Mouse (Mus musculus) intestine, embryonic 15.5 days (tissue): ENCODE measurements around the gene Wars. TPM values are rescaled to one million over a fixed set of nuclear protein-coding genes. Genes with fewer than 3 reads are reported as not detected.

ENCODE experiments used
- ATAC-seq: fragments of 200-750 bp; cut with Nextera tagmentation; 2 replicates; pipeline ENCODE4 v1.8.0; 2017; ENCODE audit warnings: moderate TSS enrichment, moderate library complexity
- H3K27ac ChIP-seq: fragments of 300-500 bp; sonication (generic); 2 replicates; pipeline ENCODE4 v1.5.1; 2015; ENCODE audit warnings: mild to moderate bottlenecking, inconsistent platforms
- H3K27me3 ChIP-seq: fragments of 300-500 bp; sonication (generic); replicated peaks from 2 replicates; pipeline ENCODE4 v1.6.1; 2015; ENCODE audit warnings: inconsistent platforms
- H3K36me3 ChIP-seq: fragments of 300-500 bp; sonication (generic); 2 replicates; pipeline ENCODE4 v1.6.1; 2015; ENCODE audit warnings: inconsistent platforms
- H3K4me1 ChIP-seq: fragments of 300-500 bp; sonication (generic); replicated peaks from 2 replicates; pipeline ENCODE4 v1.6.1; 2015; ENCODE audit warnings: inconsistent platforms
- H3K4me2 ChIP-seq: fragments of 300-500 bp; sonication (generic); replicated peaks from 2 replicates; pipeline ENCODE4 v1.6.1; 2015; ENCODE audit warnings: mild to moderate bottlenecking, inconsistent platforms
- H3K4me3 ChIP-seq: fragments of 300-500 bp; sonication (generic); replicated peaks from 2 replicates; pipeline ENCODE4 v1.5.1; 2015; ENCODE audit warnings: inconsistent platforms
- H3K9ac ChIP-seq: fragments of 300-500 bp; sonication (generic); 2 replicates; pipeline ENCODE4 v1.6.1; 2015; ENCODE audit warnings: inconsistent platforms
- H3K9me3 ChIP-seq: fragments of 300-500 bp; sonication (generic); 2 replicates; pipeline ENCODE4 v1.6.1; 2016; ENCODE audit warnings: inconsistent platforms
- WGBS: fragments of 180-500 bp; shearing (Covaris S2); methylation state at CpG from one replicate; pipeline ENCODE4 v1.1.7; 2015; 5-methylcytosine and 5-hydroxymethylcytosine counted together
- polyA plus RNA-seq: library from polyadenylated mRNA; unstranded; fragments of >200 nt; fragmentation: Nextera tagmentation; extraction: Ambion mirVana; gene quantifications from 2 replicates; pipeline ENCODE4 v1.2.1, GENCODE M21; 2015

The Wars gene
- polyA plus RNA-seq, 1 experiment from 2014 or later, result 81.9 TPM

- 0 out of 2 replicates have a peak overlapping the region, but pooled peaks have one; percentile 8 for H3K9ac ChIP-seq
- no peaks in the 10 kb centered on the region for H3K9me3 ChIP-seq
- no peaks in the 10 kb centered on the region for H3K36me3 ChIP-seq
- no peak for ATAC-seq
- 30% methylated on average over 8 of the region's 8 CpGs for WGBS
- H3K4me3 ChIP-seq, result no peak overlapping the region
- 0 out of 2 replicates have a peak overlapping the region, but pooled peaks have one; percentile 9 for H3K27ac ChIP-seq
- H3K4me1 ChIP-seq, result peaks cover 23% of the 10 kb centered on the region
- H3K4me2 ChIP-seq, result no peak overlapping the region
- H3K27me3 ChIP-seq, result no peaks in the 10 kb centered on the region
These were observed 10.3 kb upstream of the Wars start for GRCm38 (mm10) chr12:108904276-108904653.

DNA sequence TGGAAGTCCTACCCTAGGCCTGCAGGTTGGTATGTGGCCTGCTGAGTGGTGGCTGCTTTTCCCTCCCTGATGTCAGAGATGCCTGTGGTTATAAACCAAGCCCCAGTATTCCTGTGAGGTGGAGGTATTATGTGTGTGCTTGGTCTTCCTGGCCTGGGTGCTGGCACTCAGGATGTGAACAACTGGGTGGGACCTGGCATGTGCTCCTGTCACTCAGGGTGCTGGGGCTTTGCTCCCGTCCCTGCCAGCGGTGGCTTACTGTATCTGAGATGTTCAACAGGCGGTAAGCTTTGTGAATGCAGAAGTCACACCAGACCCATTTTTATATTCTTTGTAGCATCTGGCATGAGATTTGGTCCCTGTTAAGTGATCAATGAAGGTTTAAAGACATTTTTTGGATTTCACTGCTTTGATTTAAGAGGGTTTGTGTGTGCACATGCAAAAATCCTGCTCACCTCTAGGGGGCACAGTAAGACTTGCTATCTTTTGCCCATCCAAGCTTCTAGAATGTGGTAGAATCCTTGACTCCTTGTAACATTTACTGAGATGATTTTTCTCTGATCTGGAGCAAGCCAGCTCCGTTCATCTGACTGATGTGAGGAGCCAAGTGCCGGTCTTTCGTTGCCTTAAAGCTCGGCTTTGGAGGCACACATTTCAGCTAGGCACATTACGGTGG is 9.8 kb upstream of the Wars start:
- no peak overlapping the region for H3K4me3 ChIP-seq
- H3K9ac ChIP-seq, result 0 out of 2 replicates have a peak overlapping the region, but pooled peaks have one; percentile 8
- no peaks in the 10 kb centered on the region for H3K27me3 ChIP-seq
- no peaks in the 10 kb centered on the region for H3K9me3 ChIP-seq
- 0 out of 2 replicates have a peak overlapping the region, but pooled peaks have one; percentile 9 for H3K27ac ChIP-seq
- no peaks in the 10 kb centered on the region for H3K36me3 ChIP-seq
- 59% methylated on average over 8 of the region's 8 CpGs for WGBS
- H3K4me1 ChIP-seq, result peaks cover 19% of the 10 kb centered on the region
- no peak for ATAC-seq
- no peak overlapping the region for H3K4me2 ChIP-seq

GRCm38 (mm10) chr12:108902940-108903339 is 9.0 kb upstream of the Wars start:
- Histone ChIP-seq H3K27me3 (no peaks in the 10 kb centered on the region), H3K4me1 (peaks cover 16% of the 10 kb centered on the region), H3K27ac (no peak overlapping the region), H3K9me3 (no peaks in the 10 kb centered on the region), H3K4me3 (no peak overlapping the region), H3K9ac (no peak overlapping the region), H3K36me3 (no peaks in the 10 kb centered on the region), H3K4me2 (no peak overlapping the region)
- peak; percentile 29; the same call in 1 of the 2 replicates for ATAC-seq
- WGBS, result 22% methylated on average over 8 of the region's 8 CpGs

- Histone ChIP-seq H3K27me3 (no peaks in the 10 kb centered on the region), H3K9ac (no peak overlapping the region), H3K36me3 (no peaks in the 10 kb centered on the region), H3K4me3 (no peak overlapping the region), H3K27ac (peak overlapping the region; percentile 60), H3K4me1 (peaks cover 15% of the 10 kb centered on the region), H3K9me3 (no peaks in the 10 kb centered on the region), H3K4me2 (0 out of 2 replicates have a peak overlapping the region, but pooled peaks have one; percentile 17)
- WGBS, result 31% methylated on average over 5 of the region's 5 CpGs
- ATAC-seq, result peak; percentile 62
These were observed 7.4 kb upstream of the Wars start for GRCm38 (mm10) chr12:108901346-108901745.

- H3K9me3 ChIP-seq, result no peaks in the 10 kb centered on the region
- H3K4me2 ChIP-seq, result no peak overlapping the region
- H3K36me3 ChIP-seq, result no peaks in the 10 kb centered on the region
- no peaks in the 10 kb centered on the region for H3K27me3 ChIP-seq
- ATAC-seq, result no peak
- H3K9ac ChIP-seq, result no peak overlapping the region
- H3K4me3 ChIP-seq, result no peak overlapping the region
- H3K27ac ChIP-seq, result no peak overlapping the region
- 67% methylated on average over 3 of the region's 3 CpGs for WGBS
- peaks cover 15% of the 10 kb centered on the region for H3K4me1 ChIP-seq
These were observed 2.0 kb upstream of the Wars start for GRCm38 (mm10) chr12:108896006-108896405.

DNA sequence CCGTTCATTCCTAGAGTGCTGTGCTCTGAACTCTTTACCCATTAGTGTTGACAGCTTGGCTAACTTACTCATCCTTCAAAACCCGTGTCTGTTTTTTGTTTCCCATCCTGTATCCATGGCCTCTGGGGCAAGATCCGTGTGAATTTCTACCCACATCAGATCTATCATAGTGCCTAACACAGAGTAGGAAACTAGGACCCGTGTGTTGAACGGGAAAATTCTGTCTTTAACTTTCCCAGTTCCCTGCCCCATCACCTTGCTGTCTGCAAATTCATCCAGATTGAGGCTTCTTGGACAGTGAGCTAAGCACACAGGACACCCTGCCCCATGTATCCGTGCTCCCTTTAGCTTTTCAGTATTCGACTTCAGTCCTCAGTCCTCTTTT is 450 bp upstream of the Wars start:
- Histone ChIP-seq H3K4me2 (peak overlapping the region; percentile 61), H3K27ac (no peak overlapping the region), H3K4me1 (peaks cover 14% of the 10 kb centered on the region), H3K27me3 (no peaks in the 10 kb centered on the region), H3K9me3 (no peaks in the 10 kb centered on the region), H3K4me3 (peak overlapping the region; percentile 88), H3K9ac (peak overlapping the region; percentile 58), H3K36me3 (0 out of 2 replicates have a peak, but pooled peaks cover 7% of the 10 kb centered on the region)
- peak; percentile 14 for ATAC-seq
- WGBS, result 3% methylated on average over 7 of the region's 7 CpGs

DNA sequence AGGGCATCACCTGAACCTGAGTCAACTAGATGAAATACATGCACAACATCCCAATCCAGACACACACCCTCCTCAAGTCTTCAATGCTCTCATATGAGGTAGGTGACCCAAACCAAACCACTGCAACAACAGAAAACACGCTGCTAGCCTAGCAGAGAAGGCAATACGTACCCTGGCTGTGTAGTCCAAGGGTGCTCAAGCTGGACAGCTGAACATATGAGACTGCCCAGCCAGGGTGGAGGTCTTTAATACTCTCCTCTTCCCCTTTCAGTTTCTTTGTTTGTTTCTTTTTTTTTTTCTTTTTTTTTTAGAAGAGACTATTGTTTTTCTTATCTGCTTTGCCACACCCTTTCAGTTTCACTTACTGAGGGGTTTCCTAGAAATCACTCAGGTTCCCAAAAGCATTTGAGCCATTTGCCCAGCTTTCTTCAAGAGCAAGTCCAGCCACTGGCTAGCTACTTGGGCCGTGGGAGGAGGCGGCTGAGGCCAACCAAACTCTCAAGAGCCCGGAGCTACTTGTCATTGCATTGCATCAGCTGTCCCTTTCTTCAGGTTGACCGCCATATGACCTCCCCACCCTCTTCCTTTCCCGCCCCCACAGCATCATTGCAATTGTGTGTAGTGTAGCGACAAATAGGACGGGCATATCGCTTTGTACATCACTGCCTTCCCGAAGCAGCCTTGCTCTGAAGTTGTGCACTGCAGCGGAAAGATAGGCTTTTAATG is 822 bp downstream of the Wars start, which contains the start of gene Wdr25:
Wdr25 (plus strand) TSS at position 643 of the 726 bp plus-strand sequence.
- H3K4me3 ChIP-seq, result peak within 1 kb of the TSS; percentile 88
- H3K4me1 ChIP-seq, result peaks cover 14% of the 10 kb centered on the region
- no peaks in the 10 kb centered on the region for H3K27me3 ChIP-seq
- H3K27ac ChIP-seq, result no peak within 1 kb of the TSS
- peak within 1 kb of the TSS; percentile 81 for H3K9ac ChIP-seq
- H3K9me3 ChIP-seq, result no peaks in the 10 kb centered on the region
- no peak for ATAC-seq
- H3K4me2 ChIP-seq, result peak within 1 kb of the TSS; percentile 91
- 19% methylated on average over 12 of the region's 12 CpGs for WGBS
- H3K36me3 ChIP-seq, result 0 out of 2 replicates have a peak, but pooled peaks cover 7% of the 10 kb centered on the region

- Histone ChIP-seq H3K9ac (no peak overlapping the region), H3K27me3 (no peaks in the 10 kb centered on the region), H3K27ac (no peak overlapping the region), H3K9me3 (no peaks in the 10 kb centered on the region), H3K4me3 (no peak overlapping the region), H3K4me2 (no peak overlapping the region), H3K36me3 (0 out of 2 replicates have a peak, but pooled peaks cover 7% of the 10 kb centered on the region), H3K4me1 (peaks cover 9% of the 10 kb centered on the region)
- 59% methylated on average over 4 of the region's 4 CpGs for WGBS
- no peak for ATAC-seq
These were observed 5.3 kb downstream of the Wars start for GRCm38 (mm10) chr12:108888632-108889031.

- 0 out of 2 replicates have a peak, but pooled peaks cover 7% of the 10 kb centered on the region for H3K36me3 ChIP-seq
- no peaks in the 10 kb centered on the region for H3K9me3 ChIP-seq
- H3K4me1 ChIP-seq, result no peaks in the 10 kb centered on the region
- WGBS, result 60% methylated on average over 4 of the region's 4 CpGs
- ATAC-seq, result peak; percentile 80
- no peak overlapping the region for H3K4me2 ChIP-seq
- no peak overlapping the region for H3K9ac ChIP-seq
- no peaks in the 10 kb centered on the region for H3K27me3 ChIP-seq
- H3K27ac ChIP-seq, result no peak overlapping the region
- H3K4me3 ChIP-seq, result no peak overlapping the region
These were observed 6.9 kb downstream of the Wars start for GRCm38 (mm10) chr12:108887077-108887476.

DNA sequence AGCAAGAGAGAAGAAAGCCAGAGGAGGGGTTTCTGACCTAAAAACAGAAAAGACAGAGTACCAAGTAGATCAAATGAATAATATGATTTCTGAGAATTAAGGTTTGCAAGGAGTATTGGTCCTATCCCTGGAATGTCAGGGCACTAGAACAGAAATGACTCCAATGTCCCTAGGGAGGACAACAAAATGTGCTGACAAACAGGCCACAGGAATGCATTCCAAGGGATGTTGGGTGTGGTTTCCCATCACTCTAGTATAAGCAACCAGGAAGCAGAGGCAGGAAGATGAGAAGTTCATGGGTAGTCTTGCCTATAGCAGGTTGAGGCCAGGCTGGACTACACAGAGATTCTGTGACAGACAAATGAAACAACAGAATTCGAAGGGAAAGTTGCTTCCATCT is 8.1 kb downstream of the Wars start:
- no peak overlapping the region for H3K4me2 ChIP-seq
- H3K9ac ChIP-seq, result no peak overlapping the region
- 0 out of 2 replicates have a peak, but pooled peaks cover 7% of the 10 kb centered on the region for H3K36me3 ChIP-seq
- H3K27me3 ChIP-seq, result no peaks in the 10 kb centered on the region
- no peak overlapping the region for H3K4me3 ChIP-seq
- ATAC-seq, result no peak
- no peaks in the 10 kb centered on the region for H3K9me3 ChIP-seq
- H3K27ac ChIP-seq, result no peak overlapping the region
- no peaks in the 10 kb centered on the region for H3K4me1 ChIP-seq
- 93% methylated on average over 1 of the region's 1 CpGs for WGBS

DNA sequence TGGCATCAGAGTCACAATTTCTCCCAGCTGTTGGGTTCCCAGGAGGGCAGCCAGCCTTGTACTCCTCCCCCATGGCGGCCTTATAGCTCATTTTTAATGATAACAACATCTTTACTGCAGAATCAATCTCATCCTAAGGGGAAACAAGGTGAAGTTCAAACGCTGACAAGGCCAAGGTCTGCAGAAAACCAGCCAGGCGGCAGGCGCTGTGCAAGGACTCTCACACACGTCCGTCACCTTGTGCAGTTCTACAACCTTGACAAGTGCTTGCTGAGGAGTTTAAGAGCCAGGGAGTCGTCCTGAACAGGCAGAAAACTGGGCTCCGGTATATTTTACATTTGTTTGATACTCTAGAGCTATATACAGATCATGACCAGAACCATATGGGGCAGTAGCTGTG is 11.2 kb downstream of the Wars start:
- 88% methylated on average over 8 of the region's 8 CpGs for WGBS
- H3K36me3 ChIP-seq, result 0 out of 2 replicates have a peak, but pooled peaks cover 5% of the 10 kb centered on the region
- H3K27me3 ChIP-seq, result no peaks in the 10 kb centered on the region
- no peak overlapping the region for H3K27ac ChIP-seq
- no peak overlapping the region for H3K4me2 ChIP-seq
- peaks cover 4% of the 10 kb centered on the region; the same call in 1 of the 2 replicates for H3K4me1 ChIP-seq
- ATAC-seq, result no peak
- no peaks in the 10 kb centered on the region for H3K9me3 ChIP-seq
- no peak overlapping the region for H3K4me3 ChIP-seq
- H3K9ac ChIP-seq, result no peak overlapping the region

GRCm38 (mm10) chr12:108881192-108881591 is 12.8 kb downstream of the Wars start:
- Histone ChIP-seq H3K4me3 (no peak overlapping the region), H3K4me1 (peaks cover 4% of the 10 kb centered on the region; the same call in 1 of the 2 replicates), H3K9me3 (no peaks in the 10 kb centered on the region), H3K36me3 (0 out of 2 replicates have a peak, but pooled peaks cover 5% of the 10 kb centered on the region), H3K27me3 (no peaks in the 10 kb centered on the region), H3K4me2 (no peak overlapping the region), H3K27ac (peak overlapping the region; percentile 56), H3K9ac (no peak overlapping the region)
- WGBS, result 68% methylated on average over 3 of the region's 3 CpGs
- ATAC-seq, result no peak
